8 mouse cellular contexts compared by ENCODE assay signal in genomic region chr16:15084753-15085728, GRCm38 (mm10).
A peak's percentile ranks its signal among the peaks of the same experiment; 100 is the strongest.
DNase-seq lines count a peak whose midpoint lies in the region; ATAC-seq and TF ChIP-seq lines count a peak whose summit lies in the region.

No protein-coding gene starts in this region.

- H3K4me2 ChIP-seq in heart, embryonic 15.5 days, result peak overlapping the region; percentile 94
- peak overlapping the region; percentile 76 for H3K4me2 ChIP-seq in stomach, embryonic 16.5 days (ENCODE audit: low read depth, low read length)

- DNase-seq in lung, adult 2 months, result peak; percentile 7
- DNase-seq in lung, postnatal 25 days (ENCODE audit: low spot score), result no peak
- peak; percentile 2 for DNase-seq in fat pad, adult 2 months (ENCODE audit: extremely low read depth, low read depth, low spot score)
- peak; percentile 79 for DNase-seq in kidney, postnatal 10 days
- DNase-seq in midbrain, embryonic 10.5 days (ENCODE audit: low spot score), result peak; percentile 61

- H3K27me3 ChIP-seq in heart, embryonic 15.5 days, result peaks cover 12% of the 10 kb centered on the region; the same call in 1 of the 2 replicates
- H3K27me3 ChIP-seq in midbrain, embryonic 10.5 days (ENCODE audit: low read depth, poor library complexity, severe bottlenecking), result peaks cover 32% of the 10 kb centered on the region
- no peaks in the 10 kb centered on the region for H3K27me3 ChIP-seq in stomach, embryonic 16.5 days (ENCODE audit: control insufficient read depth, insufficient read depth, low read length)

- TF ChIP-seq POLR2A in lung, adult 2 months (IDR thresholded peaks at IDR 0.05; ENCODE audit: borderline replicate concordance, extremely low read depth, low read depth, low read length), result no peak

- H3K4me3 ChIP-seq in lung, adult 2 months (replicated peaks; ENCODE audit: extremely low read depth, low read depth, low read length), result peak overlapping the region; percentile 29
- peak overlapping the region; percentile 63 for H3K4me3 ChIP-seq in heart, embryonic 15.5 days
- H3K4me3 ChIP-seq in midbrain, embryonic 10.5 days, result peak overlapping the region; percentile 68
- H3K4me3 ChIP-seq in stomach, embryonic 16.5 days (replicated peaks; ENCODE audit: low read length), result peak overlapping the region; percentile 58

- TF ChIP-seq CTCF in lung, adult 2 months (IDR thresholded peaks at IDR 0.05; ENCODE audit: insufficient read depth, low read length), result no peak

- 2% methylated on average over 55 of the region's 56 CpGs for WGBS in lung, adult 2 months
- 2% methylated on average over 56 of the region's 56 CpGs for WGBS in heart, embryonic 15.5 days
- WGBS in midbrain, embryonic 10.5 days, result 2% methylated on average over 56 of the region's 56 CpGs
- WGBS in stomach, embryonic 16.5 days, result 1% methylated on average over 56 of the region's 56 CpGs

- H3K27ac ChIP-seq in heart, embryonic 15.5 days, result peak overlapping the region; percentile 79
- H3K27ac ChIP-seq in midbrain, embryonic 10.5 days (replicated peaks), result peak overlapping the region; percentile 74
- H3K27ac ChIP-seq in stomach, embryonic 16.5 days (ENCODE audit: low read length), result peak overlapping the region; percentile 84

- H3K36me3 ChIP-seq in heart, embryonic 15.5 days, result no peaks in the 10 kb centered on the region
- no peaks in the 10 kb centered on the region for H3K36me3 ChIP-seq in midbrain, embryonic 10.5 days
- no peaks in the 10 kb centered on the region for H3K36me3 ChIP-seq in stomach, embryonic 16.5 days (ENCODE audit: control insufficient read depth, insufficient read depth, low read length)

- peak; percentile 83 for ATAC-seq in heart, embryonic 15.5 days (replicated peaks; ENCODE audit: insufficient number of reproducible peaks, insufficient read depth, low FRiP score, low read depth)
- peak; percentile 87 for ATAC-seq in stomach, embryonic 16.5 days (ENCODE audit: insufficient read depth, low FRiP score)
- ATAC-seq in inflammation-experienced regulatory T-cells, adult 6 months, result no peak

- H3K9ac ChIP-seq in heart, embryonic 15.5 days, result peak overlapping the region; percentile 52
- H3K9ac ChIP-seq in stomach, embryonic 16.5 days (ENCODE audit: low read length), result peak overlapping the region; percentile 77

- no peaks in the 10 kb centered on the region for H3K4me1 ChIP-seq in lung, adult 2 months (ENCODE audit: control insufficient read depth, insufficient read depth, low read length)
- H3K4me1 ChIP-seq in heart, embryonic 15.5 days (replicated peaks), result peaks cover 9% of the 10 kb centered on the region
- peaks cover 20% of the 10 kb centered on the region for H3K4me1 ChIP-seq in midbrain, embryonic 10.5 days
- H3K4me1 ChIP-seq in stomach, embryonic 16.5 days (ENCODE audit: control insufficient read depth, insufficient read depth, low read length), result peaks cover 8% of the 10 kb centered on the region; the same call in 1 of the 2 replicates

- no peaks in the 10 kb centered on the region for H3K9me3 ChIP-seq in heart, embryonic 15.5 days (replicated peaks)
- no peaks in the 10 kb centered on the region for H3K9me3 ChIP-seq in midbrain, embryonic 10.5 days (replicated peaks)
- no peaks in the 10 kb centered on the region for H3K9me3 ChIP-seq in stomach, embryonic 16.5 days (replicated peaks; ENCODE audit: control insufficient read depth, low read length)
